Mouse (Mus musculus) inflammation-experienced regulatory T-cells (primary cell): ENCODE measurements around the gene Tmprss2. TPM values are rescaled to one million over a fixed set of nuclear protein-coding genes. Genes with fewer than 3 reads are reported as not detected.

Experiments
- polyA plus RNA-seq, 2 experiments: library from polyadenylated mRNA; unstranded; fragments of 100-300 nt; shearing (Covaris generic); gene quantifications; one replicate each; pipeline ENCODE4 v1.2.1; 2017

Tmprss2 gene
- polyA plus RNA-seq = 1 to 10 TPM; 1.1 to 1.3 TPM

GRCm38 (mm10) chr16:97610939-97611338 is at the start of gene Tmprss2:
Gene Tmprss2, minus strand, starts transcription at chr16:97611195.

Other genes with a start within 250 kb of the Tmprss2 start
- 1 to 10 TPM; 4.1 to 6.1 TPM for gene Mx1, start 148.3 kb downstream of the Tmprss2 start, polyA plus RNA-seq
- 1 to 10 TPM; 1.1 to 3.7 TPM for gene Fam3b, start 96.4 kb downstream of the Tmprss2 start, polyA plus RNA-seq
- under 1 TPM; 0.24 to 0.99 TPM for gene Ripk4, start 152.6 kb upstream of the Tmprss2 start, polyA plus RNA-seq
- gene Prdm15, start 240.7 kb upstream of the Tmprss2 start, polyA plus RNA-seq = 10 to 100 TPM; 21.9 to 45.7 TPM